Mouse (Mus musculus): ENCODE data around the gene Pwp2. TPM values are rescaled to one million over a fixed set of nuclear protein-coding genes. Genes with fewer than 3 reads are reported as not detected.

The Pwp2 gene
- polyA plus RNA-seq, 1 experiment from 2014 or later = 18.4 TPM

- H3K4me1 ChIP-seq = peaks cover 8% of the 10 kb centered on the region
- H3K36me3 ChIP-seq (replicated peaks) = peaks cover 10% of the 10 kb centered on the region
- H3K27me3 ChIP-seq (replicated peaks) = no peaks in the 10 kb centered on the region
- no peaks in the 10 kb centered on the region for H3K9me3 ChIP-seq
- H3K27ac ChIP-seq = no peak overlapping the region
- 85% methylated on average over 15 of the region's 15 CpGs for WGBS
- H3K9ac ChIP-seq = no peak overlapping the region
- no peak for ATAC-seq (replicated peaks)
- no peak overlapping the region for H3K4me3 ChIP-seq
- H3K4me2 ChIP-seq = no peak overlapping the region
Observed at GRCm38 (mm10) chr10:78158041-78158440, 26.9 kb downstream of the Pwp2 start.

- 80% methylated on average over 6 of the region's 6 CpGs for WGBS
- no peak for ATAC-seq (replicated peaks)
- no peaks in the 10 kb centered on the region for H3K9me3 ChIP-seq
- H3K4me2 ChIP-seq = no peak overlapping the region
- no peaks in the 10 kb centered on the region for H3K27me3 ChIP-seq (replicated peaks)
- no peak overlapping the region for H3K4me3 ChIP-seq
- no peak overlapping the region for H3K27ac ChIP-seq
- H3K36me3 ChIP-seq (replicated peaks) = peaks cover 7% of the 10 kb centered on the region; the same call in 1 of the 2 replicates
- H3K4me1 ChIP-seq = peaks cover 8% of the 10 kb centered on the region
- H3K9ac ChIP-seq = no peak overlapping the region
Observed at GRCm38 (mm10) chr10:78156926-78157325, 28.0 kb downstream of the Pwp2 start.

GRCm38 (mm10) chr10:78148834-78149766 lies 35.8 kb downstream of the Pwp2 start:
- ATAC-seq (replicated peaks) = no peak
- H3K27me3 ChIP-seq (replicated peaks) = no peaks in the 10 kb centered on the region
- no peak overlapping the region for H3K27ac ChIP-seq
- no peak overlapping the region for H3K9ac ChIP-seq
- H3K4me2 ChIP-seq = no peak overlapping the region
- no peaks in the 10 kb centered on the region for H3K9me3 ChIP-seq
- no peak overlapping the region for H3K4me3 ChIP-seq
- WGBS = 61% methylated on average over 10 of the region's 10 CpGs
- no peaks in the 10 kb centered on the region for H3K4me1 ChIP-seq
- no peaks in the 10 kb centered on the region for H3K36me3 ChIP-seq (replicated peaks)

GRCm38 (mm10) chr10:78147908-78148441 lies 37.0 kb downstream of the Pwp2 start:
- Histone ChIP-seq H3K9me3 (no peaks in the 10 kb centered on the region), H3K4me3 (no peak overlapping the region), H3K4me2 (no peak overlapping the region), H3K4me1 (no peaks in the 10 kb centered on the region), H3K27ac (no peak overlapping the region), H3K36me3 (replicated peaks) (no peaks in the 10 kb centered on the region), H3K27me3 (replicated peaks) (no peaks in the 10 kb centered on the region), H3K9ac (no peak overlapping the region)
- 95% methylated on average over 4 of the region's 4 CpGs for WGBS
- no peak for ATAC-seq (replicated peaks)

GRCm38 (mm10) chr10:78143727-78144505 lies 41.0 kb downstream of the Pwp2 start:
- no peaks in the 10 kb centered on the region for H3K36me3 ChIP-seq (replicated peaks)
- WGBS = 68% methylated on average over 8 of the region's 8 CpGs
- no peaks in the 10 kb centered on the region for H3K9me3 ChIP-seq
- ATAC-seq (replicated peaks) = no peak
- no peak overlapping the region for H3K4me3 ChIP-seq
- no peaks in the 10 kb centered on the region for H3K4me1 ChIP-seq
- no peaks in the 10 kb centered on the region for H3K27me3 ChIP-seq (replicated peaks)
- no peak overlapping the region for H3K9ac ChIP-seq
- H3K4me2 ChIP-seq = no peak overlapping the region
- H3K27ac ChIP-seq = no peak overlapping the region

GRCm38 (mm10) chr10:78140843-78141242 lies 44.1 kb downstream of the Pwp2 start:
- WGBS = 84% methylated on average over 3 of the region's 3 CpGs
- no peak overlapping the region for H3K9ac ChIP-seq

GRCm38 (mm10) chr10:78140251-78140600 lies 44.7 kb downstream of the Pwp2 start:
- 86% methylated on average over 1 of the region's 1 CpGs for WGBS
- Histone ChIP-seq H3K27ac (no peak overlapping the region), H3K9ac (no peak overlapping the region), H3K9me3 (no peaks in the 10 kb centered on the region), H3K4me3 (no peak overlapping the region), H3K27me3 (replicated peaks) (no peaks in the 10 kb centered on the region), H3K4me1 (peaks cover 2% of the 10 kb centered on the region), H3K36me3 (replicated peaks) (no peaks in the 10 kb centered on the region), H3K4me2 (no peak overlapping the region)
- ATAC-seq (replicated peaks) = no peak

More at GRCm38 (mm10) chr10:78140843-78141242, 44.1 kb downstream of the Pwp2 start:
- no peaks in the 10 kb centered on the region for H3K9me3 ChIP-seq
- ATAC-seq (replicated peaks) = no peak
- no peak overlapping the region for H3K4me3 ChIP-seq
- H3K4me2 ChIP-seq = no peak overlapping the region
- H3K36me3 ChIP-seq (replicated peaks) = no peaks in the 10 kb centered on the region
- no peaks in the 10 kb centered on the region for H3K4me1 ChIP-seq
- no peak overlapping the region for H3K27ac ChIP-seq
- H3K27me3 ChIP-seq (replicated peaks) = no peaks in the 10 kb centered on the region

- peaks cover 8% of the 10 kb centered on the region for H3K4me1 ChIP-seq
- 77% methylated on average over 11 of the region's 11 CpGs for whole genome bisulfite sequencing
- no peak for ATAC-seq (replicated peaks)
- no peaks in the 10 kb centered on the region for H3K36me3 ChIP-seq (replicated peaks)
- H3K27ac ChIP-seq = no peak overlapping the region
- no peak overlapping the region for H3K9ac ChIP-seq
- no peaks in the 10 kb centered on the region for H3K9me3 ChIP-seq
- no peak overlapping the region for H3K4me3 ChIP-seq
- H3K27me3 ChIP-seq (replicated peaks) = no peaks in the 10 kb centered on the region
- H3K4me2 ChIP-seq = no peak overlapping the region
Observed at GRCm38 (mm10) chr10:78139572-78140250, 45.2 kb downstream of the Pwp2 start.

GRCm38 (mm10) chr10:78138812-78139523 lies 46.0 kb downstream of the Pwp2 start:
- 0 out of 2 replicates have a peak, but pooled peaks have one; percentile 37 for ATAC-seq (replicated peaks)
- Histone ChIP-seq H3K9ac (no peak overlapping the region), H3K27ac (0 out of 2 replicates have a peak overlapping the region, but pooled peaks have one; percentile 11), H3K4me2 (no peak overlapping the region), H3K4me3 (no peak overlapping the region), H3K27me3 (replicated peaks) (no peaks in the 10 kb centered on the region), H3K36me3 (replicated peaks) (no peaks in the 10 kb centered on the region), H3K4me1 (peaks cover 8% of the 10 kb centered on the region), H3K9me3 (no peaks in the 10 kb centered on the region)
- 61% methylated on average over 14 of the region's 14 CpGs for WGBS

- Histone ChIP-seq H3K4me3 (no peak overlapping the region), H3K4me1 (peaks cover 8% of the 10 kb centered on the region), H3K9ac (no peak overlapping the region), H3K9me3 (no peaks in the 10 kb centered on the region), H3K27me3 (replicated peaks) (no peaks in the 10 kb centered on the region), H3K27ac (no peak overlapping the region), H3K4me2 (no peak overlapping the region), H3K36me3 (replicated peaks) (no peaks in the 10 kb centered on the region)
- no peak for ATAC-seq (replicated peaks)
- WGBS = 93% methylated on average over 3 of the region's 3 CpGs
Observed at GRCm38 (mm10) chr10:78137191-78137590, 47.8 kb downstream of the Pwp2 start.

GRCm38 (mm10) chr10:78135947-78136346 lies 49.0 kb downstream of the Pwp2 start:
- no peak for ATAC-seq (replicated peaks)
- H3K4me3 ChIP-seq = no peak overlapping the region
- no peaks in the 10 kb centered on the region for H3K27me3 ChIP-seq (replicated peaks)
- 84% methylated on average over 5 of the region's 5 CpGs for WGBS
- no peak overlapping the region for H3K4me2 ChIP-seq
- H3K9ac ChIP-seq = no peak overlapping the region
- H3K27ac ChIP-seq = no peak overlapping the region
- no peaks in the 10 kb centered on the region for H3K36me3 ChIP-seq (replicated peaks)
- H3K9me3 ChIP-seq = no peaks in the 10 kb centered on the region
- peaks cover 8% of the 10 kb centered on the region for H3K4me1 ChIP-seq

Measured in midbrain, embryonic 15.5 days (tissue).